Mouse (Mus musculus) midbrain, embryonic 11.5 days (tissue): ENCODE results near the gene Znrd1as. TPM values are rescaled to one million over a fixed set of nuclear protein-coding genes. Genes with fewer than 3 reads are reported as not detected.

ENCODE experiments used
- ATAC-seq: fragments of 200-750 bp; cut with Nextera tagmentation; 2 replicates; pipeline ENCODE4 v1.8.0; 2017; ENCODE audit warnings: moderate TSS enrichment, moderate library complexity; ENCODE audit not compliant: low FRiP score
- DNase-seq: peaks from one replicate; pipeline ENCODE4 v3.0.0; 2015; ENCODE audit warnings: low spot score; ENCODE audit errors: missing footprints
- H3K27ac ChIP-seq: fragments of 300-500 bp; sonication (generic); 2 replicates; pipeline ENCODE4 v1.5.1; 2014; ENCODE audit warnings: low read depth, low read length
- H3K27me3 ChIP-seq: fragments of 300-500 bp; sonication (generic); 2 replicates; pipeline ENCODE4 v1.6.1; 2014; ENCODE audit warnings: mild to moderate bottlenecking, low read length, moderate library complexity, mixed read lengths; ENCODE audit not compliant: control insufficient read depth, insufficient read depth
- H3K36me3 ChIP-seq: fragments of 300-500 bp; sonication (generic); 2 replicates; pipeline ENCODE4 v1.6.1; 2014; ENCODE audit warnings: mild to moderate bottlenecking, low read length, moderate library complexity, mixed read lengths; ENCODE audit not compliant: control insufficient read depth, insufficient read depth
- H3K4me1 ChIP-seq: fragments of 300-500 bp; sonication (generic); 2 replicates; pipeline ENCODE4 v1.6.1; 2014; ENCODE audit warnings: low read length; ENCODE audit not compliant: control insufficient read depth, insufficient read depth
- H3K4me2 ChIP-seq: fragments of 300-500 bp; sonication (generic); 2 replicates; pipeline ENCODE4 v1.6.1; 2014; ENCODE audit warnings: mild to moderate bottlenecking, moderate library complexity
- H3K4me3 ChIP-seq: fragments of 300-500 bp; sonication (generic); 2 replicates; pipeline ENCODE4 v1.5.1; 2014; ENCODE audit warnings: low read depth, low read length
- H3K9ac ChIP-seq: fragments of 300-500 bp; sonication (generic); 2 replicates; pipeline ENCODE4 v1.6.1; 2014; ENCODE audit warnings: low read length
- H3K9me3 ChIP-seq: fragments of 300-500 bp; sonication (generic); 2 replicates; pipeline ENCODE4 v1.6.1; 2016; ENCODE audit warnings: low read length; ENCODE audit not compliant: control insufficient read depth
- WGBS: fragments of 180-500 bp; shearing (Covaris S2); extraction: QIAGEN DNeasy Blood & Tissue Kit; methylation state at CpG from one replicate; pipeline ENCODE4 v1.1.7; 2014; 5-methylcytosine and 5-hydroxymethylcytosine counted together
- polyA plus RNA-seq: library from polyadenylated mRNA; unstranded; fragments of >200 nt; fragmentation: Nextera tagmentation; extraction: Ambion mirVana; gene quantifications from 2 replicates; pipeline ENCODE4 v1.2.1, GENCODE M21; 2014

Znrd1as gene
- polyA plus RNA-seq, 1 experiment from 2014 or later = 9.4 TPM

GRCm38 (mm10) chr17:37000863-37001262 is 42.5 kb downstream of the Znrd1as start, which contains the start of gene Zfp57:
Gene Zfp57, plus strand, starts transcription at chr17:37001163.
- WGBS = 95% methylated on average over 7 of the region's 7 CpGs
- Histone ChIP-seq H3K36me3 (no peaks in the 10 kb centered on the region), H3K9ac (no peak within 1 kb of the TSS), H3K4me2 (peak within 1 kb of the TSS; percentile 78), H3K4me3 (no peak within 1 kb of the TSS), H3K27me3 (no peaks in the 10 kb centered on the region), H3K9me3 (no peaks in the 10 kb centered on the region), H3K4me1 (peaks cover 3% of the 10 kb centered on the region; the same call in 1 of the 2 replicates), H3K27ac (no peak within 1 kb of the TSS)
- DNase-seq = no peak
- ATAC-seq = no peak

GRCm38 (mm10) chr17:37002364-37003330 is 44.3 kb downstream of the Znrd1as start:
- H3K4me1 ChIP-seq = peaks cover 3% of the 10 kb centered on the region; the same call in 1 of the 2 replicates
- H3K27me3 ChIP-seq = no peaks in the 10 kb centered on the region
- H3K9ac ChIP-seq = peak overlapping the region; percentile 95
- WGBS = under 1% methylated on average over 49 of the region's 49 CpGs
- peak overlapping the region; percentile 62 for H3K4me3 ChIP-seq
- no peaks in the 10 kb centered on the region; the same call in 1 of the 2 replicates for H3K36me3 ChIP-seq
- peak overlapping the region; percentile 80 for H3K27ac ChIP-seq
- peak overlapping the region; percentile 78 for H3K4me2 ChIP-seq
- DNase-seq (peak; percentile 98), ATAC-seq (peak; percentile 87)
- no peaks in the 10 kb centered on the region for H3K9me3 ChIP-seq

GRCm38 (mm10) chr17:37003366-37003765 is 45.0 kb downstream of the Znrd1as start:
- H3K27me3 ChIP-seq = no peaks in the 10 kb centered on the region
- ATAC-seq = no peak
- DNase-seq = no peak

GRCm38 (mm10) chr17:37008161-37008560 is 49.8 kb downstream of the Znrd1as start:
- H3K27me3 ChIP-seq = no peaks in the 10 kb centered on the region
- no peaks in the 10 kb centered on the region for H3K9me3 ChIP-seq
- H3K9ac ChIP-seq = no peak overlapping the region
- H3K4me3 ChIP-seq = no peak overlapping the region
- no peak for ATAC-seq
- WGBS = 93% methylated on average over 6 of the region's 6 CpGs
- H3K36me3 ChIP-seq = peaks cover 10% of the 10 kb centered on the region; the same call in 1 of the 2 replicates
- H3K27ac ChIP-seq = no peak overlapping the region
- DNase-seq = peak; percentile 14
- no peak overlapping the region for H3K4me2 ChIP-seq
- H3K4me1 ChIP-seq = peaks cover 3% of the 10 kb centered on the region; the same call in 1 of the 2 replicates

More at GRCm38 (mm10) chr17:37003366-37003765, 45.0 kb downstream of the Znrd1as start:
- Histone ChIP-seq H3K4me3 (peak overlapping the region; percentile 62), H3K27ac (no peak overlapping the region), H3K4me1 (peaks cover 3% of the 10 kb centered on the region; the same call in 1 of the 2 replicates), H3K9me3 (no peaks in the 10 kb centered on the region), H3K4me2 (peak overlapping the region; percentile 78), H3K9ac (peak overlapping the region; percentile 95), H3K36me3 (no peaks in the 10 kb centered on the region; the same call in 1 of the 2 replicates)
- WGBS = 45% methylated on average over 4 of the region's 4 CpGs

- WGBS = 95% methylated on average over 17 of the region's 17 CpGs
- DNase-seq (no peak), ATAC-seq (no peak)
- Histone ChIP-seq H3K4me1 (no peaks in the 10 kb centered on the region), H3K9ac (no peak overlapping the region), H3K27me3 (no peaks in the 10 kb centered on the region), H3K36me3 (peaks cover 10% of the 10 kb centered on the region; the same call in 1 of the 2 replicates), H3K4me3 (no peak overlapping the region), H3K9me3 (no peaks in the 10 kb centered on the region), H3K27ac (no peak overlapping the region), H3K4me2 (no peak overlapping the region)
Measured at GRCm38 (mm10) chr17:37009460-37010042, 51.2 kb downstream of the Znrd1as start.

- Histone ChIP-seq H3K4me2 (no peak overlapping the region), H3K27me3 (no peaks in the 10 kb centered on the region), H3K4me3 (no peak overlapping the region), H3K9me3 (no peaks in the 10 kb centered on the region), H3K27ac (no peak overlapping the region), H3K4me1 (no peaks in the 10 kb centered on the region), H3K36me3 (peaks cover 10% of the 10 kb centered on the region; the same call in 1 of the 2 replicates), H3K9ac (no peak overlapping the region)
- ATAC-seq = no peak
- no peak for DNase-seq
- 88% methylated on average over 3 of the region's 3 CpGs for WGBS
Measured at GRCm38 (mm10) chr17:37011719-37012118, 53.3 kb downstream of the Znrd1as start.

GRCm38 (mm10) chr17:37012141-37012540 is 53.7 kb downstream of the Znrd1as start:
- no peaks in the 10 kb centered on the region for H3K27me3 ChIP-seq
- H3K9me3 ChIP-seq = no peaks in the 10 kb centered on the region
- no peak overlapping the region for H3K4me2 ChIP-seq
- H3K9ac ChIP-seq = no peak overlapping the region
- WGBS = 79% methylated on average over 5 of the region's 5 CpGs
- no peak for DNase-seq
- H3K4me1 ChIP-seq = no peaks in the 10 kb centered on the region
- H3K27ac ChIP-seq = no peak overlapping the region
- ATAC-seq = no peak
- H3K4me3 ChIP-seq = no peak overlapping the region
- peaks cover 10% of the 10 kb centered on the region; the same call in 1 of the 2 replicates for H3K36me3 ChIP-seq
